17 mouse cellular contexts compared by ENCODE assay signal in the genomic region with DNA sequence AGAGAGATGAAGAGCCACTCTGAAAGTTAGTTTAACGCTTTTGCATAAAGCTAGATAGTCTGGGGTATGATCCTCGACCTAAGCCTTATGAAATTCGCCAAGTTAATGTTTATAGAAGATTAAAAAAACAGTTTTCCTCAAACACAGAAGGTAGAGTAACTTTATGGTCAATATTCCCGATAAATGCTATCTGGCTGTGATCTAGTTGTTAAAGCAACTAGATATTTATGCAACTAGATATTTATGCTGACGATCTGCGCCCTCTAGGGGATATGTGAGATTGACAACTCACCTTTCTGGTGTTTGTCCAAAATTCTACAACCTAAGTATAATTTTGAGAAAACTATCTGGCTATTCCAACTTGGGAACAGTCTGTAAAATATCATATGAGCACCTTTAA. TPM values are rescaled to one million over a fixed set of nuclear protein-coding genes. Genes with fewer than 3 reads are reported as not detected.
DNase-seq lines count a peak whose midpoint lies in the region; ATAC-seq and TF ChIP-seq lines count a peak whose summit lies in the region.
"Had no signal": no experiment of that assay in that cellular context is flagged by ENCODE, and none has a peak within 500 bp of the region (broad histone marks: within the 10 kb centered on the region; RNA-seq: fewer than 3 reads in every experiment).

No protein-coding gene starts in this region.

- dilution Hi-C loops in CH12.LX (cut with MboI; ENCODE audit: extremely low pct_ligation_motif_present, extremely low pct_unique_long_range_greater_than_20kb, low sequenced_read_pairs), result no loop called here

- H3K27ac ChIP-seq in kidney, adult 2 months (ENCODE audit: insufficient read depth, low read depth, low read length), result no peak overlapping the region
- H3K27ac ChIP-seq in kidney, embryonic 15.5 days, result no peak overlapping the region
- peak overlapping the region; percentile 62; the same call in 1 of the 2 replicates for H3K27ac ChIP-seq in CH12.LX (ENCODE audit: insufficient read depth, low read depth)
- H3K27ac ChIP-seq in embryonic facial prominence, embryonic 14.5 days (replicated peaks; ENCODE audit: low read depth, low read length), result no peak overlapping the region
- H3K27ac ChIP-seq in intestine, embryonic 16.5 days (ENCODE audit: low read length), result no peak overlapping the region
- H3K27ac ChIP-seq: heart, embryonic 13.5 days; hindbrain, embryonic 14.5 days; limb, embryonic 15.5 days had no signal

- no peak for TF ChIP-seq EP300 in CH12.LX (IDR thresholded peaks at IDR 0.05; ENCODE audit: low read length)

- in situ Hi-C loops in CH12.LX (cut with MboI; ENCODE audit: low pct_ligation_motif_present, low pct_unique_long_range_greater_than_20kb, low sequenced_read_pairs), result loop anchor here (10.0 kb wide), 2 partner anchors 167 to 267 kb away; no protein-coding TSS in a partner anchor

- WGBS in kidney, adult 2 months, result 43% methylated on average over 6 of the region's 6 CpGs
- WGBS in kidney, embryonic 15.5 days, result 62% methylated on average over 6 of the region's 6 CpGs
- WGBS in embryonic facial prominence, embryonic 14.5 days, result 60% methylated on average over 6 of the region's 6 CpGs
- 45% methylated on average over 6 of the region's 6 CpGs for WGBS in intestine, embryonic 16.5 days

- TF ChIP-seq POLR2A in kidney, adult 2 months (IDR thresholded peaks at IDR 0.05; ENCODE audit: low read depth, low read length), result no peak
- TF ChIP-seq POLR2A in CH12.LX (IDR thresholded peaks at IDR 0.05; ENCODE audit: low read depth, low read length), result no peak

- H3K79me2 ChIP-seq in CH12.LX (replicated peaks; ENCODE audit: control insufficient read depth, extremely low read depth, insufficient read depth, poor library complexity, severe bottlenecking), result no peaks in the 10 kb centered on the region

- no peaks in the 10 kb centered on the region for H3K9me3 ChIP-seq in kidney, embryonic 15.5 days (replicated peaks)
- H3K9me3 ChIP-seq in CH12.LX (replicated peaks; ENCODE audit: low read length), result no peaks in the 10 kb centered on the region
- H3K9me3 ChIP-seq in embryonic facial prominence, embryonic 14.5 days (ENCODE audit: control insufficient read depth, low read length), result no peaks in the 10 kb centered on the region
- no peaks in the 10 kb centered on the region for H3K9me3 ChIP-seq in intestine, embryonic 16.5 days (ENCODE audit: control insufficient read depth, low read length)
- H3K9me3 ChIP-seq: heart, embryonic 13.5 days; limb, embryonic 15.5 days; megakaryocyte, embryonic 14.5 days had no signal

- no peaks in the 10 kb centered on the region for H3K36me3 ChIP-seq in kidney, adult 2 months (ENCODE audit: control insufficient read depth, insufficient read depth, low read length)
- no peaks in the 10 kb centered on the region for H3K36me3 ChIP-seq in kidney, embryonic 15.5 days
- no peaks in the 10 kb centered on the region for H3K36me3 ChIP-seq in CH12.LX (replicated peaks in 1 of 2; ENCODE audit: control insufficient read depth in 1 of 2, insufficient read depth in 1 of 2, low read length in 1 of 2)
- H3K36me3 ChIP-seq in embryonic facial prominence, embryonic 14.5 days (ENCODE audit: control insufficient read depth, insufficient read depth, low read length), result no peaks in the 10 kb centered on the region
- no peaks in the 10 kb centered on the region for H3K36me3 ChIP-seq in intestine, embryonic 16.5 days (ENCODE audit: control insufficient read depth, insufficient read depth, low read length)
- H3K36me3 ChIP-seq: heart, embryonic 13.5 days; limb, embryonic 15.5 days had no signal

- no peak overlapping the region for H3K4me2 ChIP-seq in kidney, embryonic 15.5 days
- peak overlapping the region; percentile 95 for H3K4me2 ChIP-seq in CH12.LX (ENCODE audit: insufficient read depth, low read depth, poor library complexity, severe bottlenecking)
- H3K4me2 ChIP-seq in embryonic facial prominence, embryonic 14.5 days (ENCODE audit: low read depth, low read length), result no peak overlapping the region
- H3K4me2 ChIP-seq in intestine, embryonic 16.5 days (ENCODE audit: low read depth, low read length), result no peak overlapping the region
- H3K4me2 ChIP-seq: heart, embryonic 13.5 days; hindbrain, embryonic 14.5 days; limb, embryonic 15.5 days had no signal

- H3K27me3 ChIP-seq in kidney, adult 2 months (replicated peaks; ENCODE audit: control insufficient read depth, insufficient read depth, low read length), result no peaks in the 10 kb centered on the region
- no peaks in the 10 kb centered on the region for H3K27me3 ChIP-seq in kidney, embryonic 15.5 days
- H3K27me3 ChIP-seq in CH12.LX (replicated peaks), result no peaks in the 10 kb centered on the region
- H3K27me3 ChIP-seq in embryonic facial prominence, embryonic 14.5 days (replicated peaks; ENCODE audit: control insufficient read depth, insufficient read depth, low read length), result no peaks in the 10 kb centered on the region
- no peaks in the 10 kb centered on the region for H3K27me3 ChIP-seq in intestine, embryonic 16.5 days (replicated peaks; ENCODE audit: control insufficient read depth, insufficient read depth, low read length)
- H3K27me3 ChIP-seq: heart, embryonic 13.5 days; limb, embryonic 15.5 days had no signal

- TF ChIP-seq RAD21 in CH12.LX (IDR thresholded peaks at IDR 0.05; ENCODE audit: low read depth, low read length), result peak; percentile 90

- ATAC-seq in kidney, embryonic 15.5 days (replicated peaks; ENCODE audit: low FRiP score), result no peak
- ATAC-seq in embryonic facial prominence, embryonic 14.5 days (ENCODE audit: low read depth), result no peak
- no peak for ATAC-seq in intestine, embryonic 16.5 days

- 0 out of 2 replicates have a peak, but pooled peaks have one; percentile 0 for TF ChIP-seq CTCF in kidney, adult 2 months (conservative IDR thresholded peaks at IDR 0.05; ENCODE audit: insufficient read depth, insufficient read length, low read depth, low read length)
- peak; percentile 5 to 88; a peak in 2 of 4 replicates for TF ChIP-seq CTCF in CH12.LX (conservative IDR thresholded peaks at IDR 0.05 in 1 of 2, IDR thresholded peaks at IDR 0.05 in 1 of 2; ENCODE audit: low read depth in 2 of 2, low read length in 2 of 2)

- no peak overlapping the region for H3K9ac ChIP-seq in kidney, embryonic 15.5 days
- H3K9ac ChIP-seq in CH12.LX (ENCODE audit: insufficient read depth, low read depth), result peak overlapping the region; percentile 45
- no peak overlapping the region for H3K9ac ChIP-seq in embryonic facial prominence, embryonic 14.5 days (ENCODE audit: low read depth, low read length)
- no peak overlapping the region for H3K9ac ChIP-seq in intestine, embryonic 16.5 days (ENCODE audit: low read depth, low read length)
- H3K9ac ChIP-seq: heart, embryonic 13.5 days; hindbrain, embryonic 14.5 days; limb, embryonic 15.5 days had no signal

- H3K4me1 ChIP-seq in kidney, adult 2 months (ENCODE audit: control insufficient read depth, insufficient read depth, low read length), result peaks cover 5% of the 10 kb centered on the region; the same call in 1 of the 2 replicates
- H3K4me1 ChIP-seq in kidney, embryonic 15.5 days, result peaks cover 6% of the 10 kb centered on the region
- H3K4me1 ChIP-seq in CH12.LX (ENCODE audit: control insufficient read depth in 1 of 2, insufficient read depth in 2 of 2), result peaks cover 0 to 26% of the 10 kb centered on the region in 2 experiments; a peak in 2 of 4 replicates
- H3K4me1 ChIP-seq in embryonic facial prominence, embryonic 14.5 days (ENCODE audit: control insufficient read depth, insufficient read depth, low read length), result 0 out of 2 replicates have a peak, but pooled peaks cover 5% of the 10 kb centered on the region
- H3K4me1 ChIP-seq in intestine, embryonic 16.5 days (ENCODE audit: control insufficient read depth, insufficient read depth, low read length), result peaks cover under 1% of the 10 kb centered on the region; the same call in 1 of the 2 replicates

- no peak overlapping the region for H3K4me3 ChIP-seq in kidney, adult 2 months (ENCODE audit: insufficient read depth, low read depth, low read length)
- no peak overlapping the region for H3K4me3 ChIP-seq in kidney, embryonic 15.5 days (replicated peaks)
- H3K4me3 ChIP-seq in CH12.LX (replicated peaks in 1 of 3; ENCODE audit: low read depth in 2 of 3, low read length in 2 of 3, poor library complexity in 1 of 3), result peak overlapping the region in 2 of 3 experiments; percentile 28 to 37
- H3K4me3 ChIP-seq in embryonic facial prominence, embryonic 14.5 days (ENCODE audit: low read depth, low read length), result no peak overlapping the region
- no peak overlapping the region for H3K4me3 ChIP-seq in intestine, embryonic 16.5 days (ENCODE audit: low read length)
- H3K4me3 ChIP-seq: erythroblast, embryonic 14.5 days; heart, embryonic 13.5 days; limb, embryonic 15.5 days; megakaryocyte, embryonic 14.5 days had no signal

- peak; percentile 66 for DNase-seq in kidney, adult 2 months
- DNase-seq in lung, postnatal 10 days, result peak; percentile 40
- DNase-seq in lung, postnatal 14 days, result no peak
- peak; percentile 52 for DNase-seq in CH12.LX (ENCODE audit: extremely low read depth)
- peak; percentile 42 for DNase-seq in embryonic facial prominence, embryonic 14.5 days (ENCODE audit: low spot score)
- DNase-seq in cerebellum, postnatal 25 days, result no peak
- DNase-seq: adrenal gland, postnatal 25 days; cerebellum, adult 18-20 months; right cerebral cortex, adult 18-20 months had no signal

TF ChIP-seq in CH12.LX, 34 proteins besides CTCF, POLR2A, EP300 and RAD21 (continues in another document):
- peak; percentile 36; the same call in 1 of the 2 replicates for TF ChIP-seq MAFK (IDR thresholded peaks at IDR 0.05; ENCODE audit: insufficient replicate concordance, low read length)
- no peak for TF ChIP-seq JUN (IDR thresholded peaks at IDR 0.05; ENCODE audit: insufficient read depth, low read depth, low read length)
- 0 out of 2 replicates have a peak, but pooled peaks have one; percentile 25 for TF ChIP-seq SIN3A (IDR thresholded peaks at IDR 0.05; ENCODE audit: low read length)
- TF ChIP-seq ZC3H11A (IDR thresholded peaks at IDR 0.05; ENCODE audit: low read depth, low read length), result peak; percentile 70; the same call in 1 of the 2 replicates
- no peak for TF ChIP-seq BHLHE40 (IDR thresholded peaks at IDR 0.05; ENCODE audit: low read depth, low read length)
- 0 out of 2 replicates have a peak, but pooled peaks have one; percentile 16 for TF ChIP-seq MXI1 (IDR thresholded peaks at IDR 0.05; ENCODE audit: low read depth, low read length)
- TF ChIP-seq MAX (IDR thresholded peaks at IDR 0.05; ENCODE audit: low read length), result no peak
- TF ChIP-seq ELF1 (IDR thresholded peaks at IDR 0.05; ENCODE audit: low read depth, low read length), result no peak
- TF ChIP-seq TBP (conservative IDR thresholded peaks at IDR 0.05; ENCODE audit: low read depth, low read length), result 0 out of 2 replicates have a peak, but pooled peaks have one; percentile 28

RNA-seq across cellular contexts. Expression of a gene that starts 33.3 kb away (rescaled TPM):
- 0.11 and 0.78 TPM in 2 replicates for polyA plus RNA-seq in kidney, adult 2 months (2012; rRNA removed)
- not detected in 2 replicates for polyA plus RNA-seq in kidney, embryonic 15.5 days (2015; fragmentation: Nextera tagmentation; extraction: Ambion mirVana)
- total RNA-seq in CH12.LX (2012; rRNA removed) (112 and 132 TPM in 2 replicates), CH12.LX (2014; rRNA removed) (229 and 269 TPM in 2 replicates)
- 71.2 and 71.3 TPM in 2 replicates for polyA plus RNA-seq in CH12.LX (2012; ENCODE audit: insufficient read length, low read depth)
- 0.18 and 0.35 TPM in 2 replicates for polyA plus RNA-seq in embryonic facial prominence, embryonic 14.5 days (2014; fragmentation: Nextera tagmentation; extraction: Ambion mirVana)
- polyA plus RNA-seq in intestine, embryonic 16.5 days (2015; fragmentation: Nextera tagmentation; extraction: Ambion mirVana), result 0.24 and 0.37 TPM in 2 replicates
- total RNA-seq: layer of hippocampus, postnatal 14 days had no signal
- polyA plus RNA-seq: heart, embryonic 13.5 days; hindbrain, embryonic 14.5 days had no signal

Comparison
In these comparisons a context has a peak if more than half of its experiments do, and no peak if none do; other contexts are left out.
1. DNase-seq: peak in kidney, adult 2 months (single experiment), lung, postnatal 10 days (single experiment), CH12.LX (single experiment) and embryonic facial prominence, embryonic 14.5 days (single experiment); none in lung, postnatal 14 days (single experiment) and cerebellum, postnatal 25 days (0 of 2).
2. H3K4me3 ChIP-seq: peak in CH12.LX (2 of 3); none in kidney, adult 2 months (single experiment), kidney, embryonic 15.5 days (single experiment), embryonic facial prominence, embryonic 14.5 days (single experiment) and intestine, embryonic 16.5 days (single experiment).
3. RNA of a gene that starts 33.3 kb away (polyA plus RNA-seq): 71.2 to 71.3 TPM in CH12.LX; 0.11 to 0.78 TPM in kidney, adult 2 months, 0.18 to 0.35 TPM in embryonic facial prominence, embryonic 14.5 days, 0.24 to 0.37 TPM in intestine, embryonic 16.5 days and not detected in kidney, embryonic 15.5 days; every median in the first group is over 10 times any median in the second.